Mouse (Mus musculus) limb, embryonic 11.5 days (tissue): Measurements from ENCODE around the gene Nrxn2. TPM values are rescaled to one million over a fixed set of nuclear protein-coding genes. Genes with fewer than 3 reads are reported as not detected.

Experiments used
- ATAC-seq: fragments of 200-750 bp; cut with Nextera tagmentation; 2 replicates; pipeline ENCODE4 v1.8.0; 2017; ENCODE audit warnings: low read depth; ENCODE audit not compliant: insufficient number of reproducible peaks, low FRiP score, low TSS enrichment
- DNase-seq: peaks from one replicate; pipeline ENCODE4 v3.0.0-alpha.2; 2015; ENCODE audit warnings: low spot score
- H3K27ac ChIP-seq: fragments of 300-500 bp; sonication (generic); replicated peaks from 2 replicates; pipeline ENCODE4 v1.5.1; 2014; ENCODE audit warnings: low read depth, mild to moderate bottlenecking, low read length
- H3K27me3 ChIP-seq: fragments of 300-500 bp; sonication (generic); 2 replicates; pipeline ENCODE4 v1.6.1; 2014; ENCODE audit warnings: mild to moderate bottlenecking, low read length, mixed read lengths; ENCODE audit not compliant: control insufficient read depth, insufficient read depth
- H3K36me3 ChIP-seq: fragments of 300-500 bp; sonication (generic); 2 replicates; pipeline ENCODE4 v1.6.1; 2014; ENCODE audit warnings: mild to moderate bottlenecking, low read length, moderate library complexity, mixed read lengths; ENCODE audit not compliant: control insufficient read depth, insufficient read depth
- H3K4me1 ChIP-seq: fragments of 300-500 bp; sonication (generic); 2 replicates; pipeline ENCODE4 v1.6.1; 2014; ENCODE audit warnings: low read length, mixed read lengths; ENCODE audit not compliant: control insufficient read depth, insufficient read depth
- H3K4me2 ChIP-seq: fragments of 300-500 bp; sonication (generic); 2 replicates; pipeline ENCODE4 v1.6.1; 2014; ENCODE audit warnings: low read depth, mild to moderate bottlenecking, moderate library complexity; ENCODE audit not compliant: severe bottlenecking
- H3K4me3 ChIP-seq: fragments of 300-500 bp; sonication (generic); 2 replicates; pipeline ENCODE4 v1.5.1; 2014; ENCODE audit warnings: low read depth, low read length
- H3K9ac ChIP-seq: fragments of 300-500 bp; sonication (generic); 2 replicates; pipeline ENCODE4 v1.6.1; 2014; ENCODE audit warnings: mild to moderate bottlenecking, low read length
- H3K9me3 ChIP-seq: fragments of 300-500 bp; sonication (generic); 2 replicates; pipeline ENCODE4 v1.6.1; 2016; ENCODE audit warnings: low read length; ENCODE audit not compliant: control insufficient read depth
- WGBS: fragments of 180-500 bp; shearing (Covaris S2); extraction: QIAGEN DNeasy Blood & Tissue Kit; methylation state at CpG from one replicate; pipeline ENCODE4 v1.1.7; 2014; 5-methylcytosine and 5-hydroxymethylcytosine counted together
- polyA plus RNA-seq: library from polyadenylated mRNA; unstranded; fragments of >200 nt; fragmentation: Nextera tagmentation; extraction: Ambion mirVana; gene quantifications from 2 replicates; pipeline ENCODE4 v1.2.1, GENCODE M21; 2014

The Nrxn2 gene
- polyA plus RNA-seq, 1 experiment from 2014 or later: 1.1 TPM

GRCm38 (mm10) chr19:6397582-6398249, 20.8 kb upstream of the Nrxn2 start:
- Histone ChIP-seq H3K27me3 (peaks cover 48% of the 10 kb centered on the region), H3K9ac (no peak overlapping the region), H3K36me3 (no peaks in the 10 kb centered on the region), H3K9me3 (no peaks in the 10 kb centered on the region), H3K27ac (no peak overlapping the region), H3K4me1 (peaks cover 17% of the 10 kb centered on the region), H3K4me2 (no peak overlapping the region), H3K4me3 (no peak overlapping the region)
- DNase-seq (no peak), ATAC-seq (no peak)
- WGBS: 82% methylated on average over 22 of the region's 22 CpGs

GRCm38 (mm10) chr19:6398447-6399284, 19.9 kb upstream of the Nrxn2 start:
- H3K4me1 ChIP-seq: peaks cover 17% of the 10 kb centered on the region
- DNase-seq: peak; percentile 63
- H3K27ac ChIP-seq: no peak overlapping the region

GRCm38 (mm10) chr19:6399285-6400095, 19.0 kb upstream of the Nrxn2 start, which contains the start of gene Rasgrp2:
TSS of gene Rasgrp2 (plus strand) at chr19:6399340.
- peaks cover 17% of the 10 kb centered on the region for H3K4me1 ChIP-seq
- peak; percentile 7; the same call in 1 of the 2 replicates for ATAC-seq
- H3K9ac ChIP-seq: peak within 1 kb of the TSS; percentile 48
- no peaks in the 10 kb centered on the region for H3K36me3 ChIP-seq
- H3K4me2 ChIP-seq: peak within 1 kb of the TSS; percentile 99
- H3K9me3 ChIP-seq: no peaks in the 10 kb centered on the region
- under 1% methylated on average over 75 of the region's 87 CpGs for WGBS
- H3K27ac ChIP-seq: no peak within 1 kb of the TSS
- H3K27me3 ChIP-seq: peaks cover 49% of the 10 kb centered on the region
- peak; percentile 49 for DNase-seq
- peak within 1 kb of the TSS; percentile 51 for H3K4me3 ChIP-seq

More at GRCm38 (mm10) chr19:6398447-6399284, 19.9 kb upstream of the Nrxn2 start:
- Histone ChIP-seq H3K27me3 (peaks cover 49% of the 10 kb centered on the region), H3K4me3 (peak overlapping the region; percentile 51), H3K9me3 (no peaks in the 10 kb centered on the region), H3K36me3 (no peaks in the 10 kb centered on the region), H3K4me2 (peak overlapping the region; percentile 99), H3K9ac (no peak overlapping the region)
- 0 out of 2 replicates have a peak, but pooled peaks have one; percentile 29 for ATAC-seq
- whole genome bisulfite sequencing: 2% methylated on average over 38 of the region's 39 CpGs

GRCm38 (mm10) chr19:6400096-6401086, 18.1 kb upstream of the Nrxn2 start:
- ATAC-seq (no peak), DNase-seq (no peak)
- peak overlapping the region; percentile 48; the same call in 1 of the 2 replicates for H3K9ac ChIP-seq
- peaks cover 17% of the 10 kb centered on the region for H3K4me1 ChIP-seq
- peak overlapping the region; percentile 51 for H3K4me3 ChIP-seq
- no peak overlapping the region for H3K27ac ChIP-seq
- H3K4me2 ChIP-seq: peak overlapping the region; percentile 99
- WGBS: 4% methylated on average over 29 of the region's 29 CpGs
- H3K9me3 ChIP-seq: no peaks in the 10 kb centered on the region
- peaks cover 49% of the 10 kb centered on the region for H3K27me3 ChIP-seq
- H3K36me3 ChIP-seq: no peaks in the 10 kb centered on the region

- peak; percentile 52; the same call in 1 of the 2 replicates for ATAC-seq
- peaks cover 49% of the 10 kb centered on the region for H3K27me3 ChIP-seq
- WGBS: under 1% methylated on average over 31 of the region's 32 CpGs
These were observed 17.3 kb upstream of the Nrxn2 start for GRCm38 (mm10) chr19:6401131-6401815.

GRCm38 (mm10) chr19:6401951-6402350, 16.6 kb upstream of the Nrxn2 start:
- 5% methylated on average over 9 of the region's 9 CpGs for WGBS
- no peak for DNase-seq
- Histone ChIP-seq H3K4me1 (peaks cover 17% of the 10 kb centered on the region), H3K9ac (no peak overlapping the region), H3K27me3 (peaks cover 49% of the 10 kb centered on the region), H3K4me2 (peak overlapping the region; percentile 49), H3K4me3 (peak overlapping the region; percentile 19; the same call in 1 of the 2 replicates), H3K27ac (no peak overlapping the region), H3K9me3 (no peaks in the 10 kb centered on the region), H3K36me3 (no peaks in the 10 kb centered on the region)
- no peak for ATAC-seq

More at GRCm38 (mm10) chr19:6401131-6401815, 17.3 kb upstream of the Nrxn2 start:
- Histone ChIP-seq H3K4me3 (peak overlapping the region; percentile 19; the same call in 1 of the 2 replicates), H3K36me3 (no peaks in the 10 kb centered on the region), H3K4me1 (peaks cover 17% of the 10 kb centered on the region), H3K9ac (peak overlapping the region; percentile 30; the same call in 1 of the 2 replicates), H3K27ac (no peak overlapping the region), H3K9me3 (no peaks in the 10 kb centered on the region), H3K4me2 (peak overlapping the region; percentile 49)
- peak; percentile 82 for DNase-seq

- no peaks in the 10 kb centered on the region for H3K36me3 ChIP-seq
- peaks cover 38% of the 10 kb centered on the region for H3K27me3 ChIP-seq
- 87% methylated on average over 10 of the region's 10 CpGs for WGBS
- H3K4me2 ChIP-seq: no peak overlapping the region
- no peak overlapping the region for H3K4me3 ChIP-seq
- H3K9me3 ChIP-seq: no peaks in the 10 kb centered on the region
- DNase-seq (no peak), ATAC-seq (no peak)
- peaks cover 17% of the 10 kb centered on the region for H3K4me1 ChIP-seq
- H3K27ac ChIP-seq: no peak overlapping the region
- H3K9ac ChIP-seq: no peak overlapping the region
These were observed 14.7 kb upstream of the Nrxn2 start for GRCm38 (mm10) chr19:6403869-6404268.
